Mouse (Mus musculus): ENCODE data around the gene S100a16.

S100a16 gene

GRCm38 (mm10) chr3:90586016-90586643 lies 49.1 kb downstream of the S100a16 start:
- DNase-seq (ENCODE audit: low read depth), result no peak

DNA sequence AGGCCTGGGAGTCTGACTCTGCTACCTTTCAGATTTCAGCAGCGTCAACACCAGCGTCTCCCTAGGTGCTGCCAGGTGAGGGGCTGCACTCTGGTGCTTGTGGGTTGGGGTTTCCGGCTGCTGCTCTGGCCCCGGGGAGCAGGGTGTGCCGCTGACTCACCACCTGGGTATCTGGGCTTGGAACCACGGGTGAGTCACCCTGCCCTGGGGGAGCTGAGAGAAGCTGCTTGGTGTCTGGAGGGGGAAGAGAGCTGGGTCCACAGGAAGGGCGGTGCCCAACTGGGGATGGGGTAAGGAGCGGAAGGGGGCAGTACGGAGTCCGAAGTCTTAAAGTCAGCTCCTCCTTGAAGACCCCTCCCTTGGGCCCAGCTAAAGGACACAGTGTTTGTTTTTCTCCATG lies 49.9 kb downstream of the S100a16 start:
- peak; percentile 83 for DNase-seq (ENCODE audit: low read depth)

- DNase-seq (ENCODE audit: low read depth), result no peak
Measured at GRCm38 (mm10) chr3:90587361-90588101, 50.5 kb downstream of the S100a16 start.

GRCm38 (mm10) chr3:90589390-90589789 lies 52.3 kb downstream of the S100a16 start:
- DNase-seq (ENCODE audit: low read depth), result no peak

GRCm38 (mm10) chr3:90589947-90590346 lies 52.9 kb downstream of the S100a16 start, which contains the start of gene S100a2:
TSS of gene S100a2 (plus strand) at chr3:90590247.
- DNase-seq (ENCODE audit: low read depth), result no peak

All from c-Kit-positive CD71-negative TER-119-negative erythroid progenitor cells, embryonic 14.5 days (primary cell).